In the genomic region with DNA sequence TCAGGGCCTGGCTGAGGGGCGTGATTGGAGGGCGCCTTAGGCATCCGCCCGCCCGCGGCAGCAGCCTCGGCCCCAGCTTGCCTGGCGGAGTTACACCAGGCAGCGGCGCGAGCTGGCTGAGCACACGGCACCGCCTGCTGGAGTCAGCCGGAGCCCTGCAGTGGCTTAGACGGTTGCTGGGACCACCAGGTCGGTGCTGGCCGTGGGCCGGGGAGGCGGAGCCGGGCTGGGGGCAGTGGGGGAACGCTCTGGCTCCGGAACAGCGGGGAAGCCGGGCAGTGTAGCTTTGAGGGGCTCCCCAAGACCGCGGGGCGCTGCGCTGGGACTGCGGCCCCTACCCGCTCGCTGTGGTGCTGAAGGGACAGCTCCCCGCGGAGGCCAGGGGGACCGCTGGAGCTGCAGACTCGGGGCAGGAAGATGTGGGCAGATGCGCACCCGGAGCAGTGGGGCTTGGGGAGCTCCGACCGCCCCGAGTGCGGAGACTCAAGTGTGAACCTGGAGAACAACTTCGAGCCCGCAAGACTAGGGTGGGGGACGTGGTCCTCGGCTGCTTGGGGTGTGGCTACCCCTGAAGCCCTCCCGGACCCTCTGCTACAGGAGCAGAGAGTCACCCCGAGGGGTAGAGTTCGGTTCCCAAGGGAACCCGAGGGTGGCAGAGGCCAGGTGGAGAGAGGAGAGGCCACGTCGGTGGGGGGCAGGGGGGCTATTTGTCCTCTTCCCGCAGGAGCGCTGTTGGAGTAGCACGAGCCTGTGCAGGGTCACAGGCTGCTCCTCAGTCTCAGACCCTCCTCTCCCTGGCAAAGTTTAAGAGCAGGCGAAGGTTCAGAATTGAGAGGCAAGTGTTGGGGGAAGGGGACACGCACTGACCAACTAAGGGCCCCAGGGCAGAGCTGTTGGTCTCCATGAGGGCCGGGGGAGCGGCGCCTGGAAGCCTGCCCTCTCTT, we compare ENCODE assay signal across 9 mouse cellular contexts. TPM values are rescaled to one million over a fixed set of nuclear protein-coding genes. Genes with fewer than 3 reads are reported as not detected.
DNase-seq lines count a peak whose midpoint lies in the region; ATAC-seq and TF ChIP-seq lines count a peak whose summit lies in the region.
"Had no signal": no experiment of that assay in that cellular context is flagged by ENCODE, and none has a peak within 500 bp of the region (broad histone marks: within the 10 kb centered on the region; RNA-seq: fewer than 3 reads in every experiment).

No protein-coding gene starts in this region.

- H3K9me3 ChIP-seq in hindbrain, embryonic 12.5 days (replicated peaks), result no peaks in the 10 kb centered on the region

- CTCF ChIA-PET in Patski (lab: Charles Lee), result interaction anchor here (1.3 kb wide), 1 partner anchor 124 kb away, joined by 16 read pairs; no protein-coding TSS in a partner anchor

- DNase-seq in Patski (ENCODE audit: low read depth, low spot score), result peak; percentile 9
- peak; percentile 77 to 78 for DNase-seq in cerebellum, adult 18-20 months
- DNase-seq in forelimb bud, embryonic 11.5 days (ENCODE audit: low read depth, low spot score), result peak; percentile 90
- peak; percentile 66 to 73 for DNase-seq in left cerebral cortex, postnatal 25 days (ENCODE audit: low spot score in 2 of 2)
- DNase-seq in mesoderm, embryonic 11.5 days (ENCODE audit: low read depth, low spot score), result peak; percentile 92
- DNase-seq in right cerebral cortex, postnatal 25 days, result peak; percentile 74
- DNase-seq in urinary bladder, postnatal 36 days (ENCODE audit: low spot score in 2 of 2), result peak; percentile 74 to 76

- H3K4me3 ChIP-seq in hindbrain, embryonic 12.5 days, result peak overlapping the region; percentile 47

- H3K27me3 ChIP-seq in Patski, result peaks cover 4% of the 10 kb centered on the region
- peaks cover 16% of the 10 kb centered on the region for H3K27me3 ChIP-seq in hindbrain, embryonic 12.5 days

- peak overlapping the region; percentile 81 for H3K27ac ChIP-seq in hindbrain, embryonic 12.5 days
- H3K27ac ChIP-seq: macrophage had no signal

- POLR2A ChIA-PET in Patski (lab: Charles Lee), result interaction anchor here (0.7 to 1.3 kb wide), 2 partner anchors 69 to 235 kb away, joined by 3 read pairs; no protein-coding TSS in a partner anchor

- no peak for TF ChIP-seq CTCF in Patski (IDR thresholded peaks at IDR 0.05)

- peak overlapping the region; percentile 59 for H3K9ac ChIP-seq in hindbrain, embryonic 12.5 days

- under 1% methylated on average over 58 of the region's 59 CpGs for WGBS in hindbrain, embryonic 12.5 days

- H3K4me2 ChIP-seq in hindbrain, embryonic 12.5 days (replicated peaks), result peak overlapping the region; percentile 71

- peak; percentile 87 for ATAC-seq in Patski
- peak; percentile 73 for ATAC-seq in hindbrain, embryonic 12.5 days (ENCODE audit: low FRiP score)

- H3K4me1 ChIP-seq in hindbrain, embryonic 12.5 days, result peaks cover 35% of the 10 kb centered on the region

- in situ Hi-C loops in Patski (cut with MboI; ENCODE audit: low pct_unique_long_range_greater_than_20kb), result no loop called here

- no peaks in the 10 kb centered on the region for H3K36me3 ChIP-seq in hindbrain, embryonic 12.5 days

- intact Hi-C loops in left cerebral cortex, postnatal 25 days (cut with DNase I), result loop anchor here (2.0 to 5.0 kb wide), 3 partner anchors 34 to 257 kb away; no protein-coding TSS in a partner anchor

RNA-seq across cellular contexts. Expression of gene Cplx2, which starts 0.5 kb away (rescaled TPM):
- 14.3 TPM for polyA plus RNA-seq in Patski (2021)
- 12.5 and 13.8 TPM in 2 replicates for polyA plus RNA-seq in hindbrain, embryonic 12.5 days (2016; fragmentation: Nextera tagmentation; extraction: Ambion mirVana)
- 100 to 1,000 TPM; 714 to 786 TPM for total RNA-seq in left cerebral cortex, postnatal 25 days (2021)
- polyA plus RNA-seq: macrophage had no signal

Comparison
In these comparisons a context has a peak if more than half of its experiments do, and no peak if none do; other contexts are left out.
1. Peak in every context shown above with its lines: DNase-seq, ATAC-seq, H3K4me3 ChIP-seq and H3K27ac ChIP-seq.
2. DNase-seq: peak in every context shown above with its lines; median percentile 92 in mesoderm, embryonic 11.5 days; 90 in forelimb bud, embryonic 11.5 days; 78 in cerebellum, adult 18-20 months; 75 in urinary bladder, postnatal 36 days; 74 in right cerebral cortex, postnatal 25 days; 70 in left cerebral cortex, postnatal 25 days; 9 in Patski.